Mouse (Mus musculus) inflammation-experienced regulatory T-cells (primary cell): ENCODE measurements around the gene Ccdc88b. TPM values are rescaled to one million over a fixed set of nuclear protein-coding genes. Genes with fewer than 3 reads are reported as not detected.

Source experiments
- polyA plus RNA-seq, 2 experiments: library from polyadenylated mRNA; unstranded; fragments of 100-300 nt; shearing (Covaris generic); gene quantifications; one replicate each; pipeline ENCODE4 v1.2.1; 2017

Ccdc88b gene
- polyA plus RNA-seq, result 10 to 100 TPM; 41.3 to 59.0 TPM

DNA sequence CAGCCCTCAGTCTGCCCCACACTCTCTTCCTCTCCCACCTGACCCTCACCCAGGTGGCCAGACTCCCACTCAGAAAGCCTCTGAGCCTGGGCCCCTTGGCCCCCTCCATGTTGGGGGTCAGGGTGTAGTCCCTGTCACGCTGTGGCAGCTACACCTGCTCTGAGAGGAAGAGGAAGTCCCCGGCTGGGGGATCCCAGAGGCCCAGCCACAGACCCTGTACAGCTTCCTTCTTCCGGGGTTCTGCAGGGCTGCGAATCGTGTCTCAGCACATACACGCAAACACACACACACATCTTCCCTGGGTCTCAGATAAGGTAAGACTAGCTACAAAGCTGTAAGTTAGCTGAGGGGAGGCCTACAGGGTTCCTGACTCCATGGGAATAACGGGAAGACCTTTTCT is at the start of gene Ccdc88b:
Gene Ccdc88b, minus strand, starts transcription at position 181 of the 400 bp plus-strand sequence.

DNA sequence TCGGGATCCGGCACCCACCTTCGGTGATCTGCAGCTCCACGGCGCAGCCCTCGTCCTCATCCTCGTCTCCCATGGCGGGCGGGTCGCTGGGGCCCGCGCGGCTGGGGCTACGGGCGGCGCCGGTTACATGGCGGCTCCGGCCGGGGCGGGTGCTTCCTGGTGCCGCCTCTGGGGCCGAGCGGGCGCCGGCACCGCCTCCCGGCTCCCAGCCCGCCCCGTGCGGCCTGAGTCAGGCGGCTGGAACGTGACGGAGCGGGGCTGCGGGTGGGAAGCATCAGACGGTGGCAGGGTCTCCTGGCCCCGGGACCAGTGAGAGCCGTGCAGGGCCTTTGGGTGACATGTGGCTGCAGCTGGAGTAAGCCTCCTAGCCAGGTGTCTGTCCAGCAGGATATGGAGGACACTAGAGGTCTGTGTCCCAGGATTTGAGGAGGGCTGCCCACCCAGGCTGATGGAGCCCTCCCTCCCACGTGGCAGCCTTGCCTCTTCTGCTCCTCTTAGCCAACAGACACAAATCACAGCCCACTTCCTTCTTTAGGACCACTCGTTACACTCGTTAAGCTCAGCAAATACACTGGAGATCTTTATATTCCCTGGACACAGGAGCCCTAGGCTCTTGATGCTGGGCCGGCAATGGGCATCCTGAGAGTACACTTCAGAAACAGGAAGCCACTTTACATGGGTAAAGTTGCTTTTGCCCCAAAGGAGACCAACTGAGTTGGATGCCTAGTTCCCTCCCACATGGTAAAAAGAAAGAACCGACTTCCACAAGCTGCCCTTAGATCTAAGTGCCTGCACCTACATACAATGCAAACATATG is 17.3 kb downstream of the Ccdc88b start, which contains the start of gene Rps6ka4:
Gene Rps6ka4, minus strand, starts transcription at position 162 of the 817 bp plus-strand sequence.

Other genes with a start within 250 kb of the Ccdc88b start
- gene Rps6ka4, start 17.6 kb downstream of the Ccdc88b start, polyA plus RNA-seq, result 10 to 100 TPM; 50.1 to 58.1 TPM
- 100 to 1,000 TPM; 141 to 157 TPM for gene Trmt112, start 51.5 kb upstream of the Ccdc88b start, polyA plus RNA-seq
- 100 to 1,000 TPM; 238 to 261 TPM for gene Prdx5, start 51.9 kb upstream of the Ccdc88b start, polyA plus RNA-seq
- 10 to 100 TPM; 25.6 to 26.6 TPM for gene Esrra, start 63.6 kb upstream of the Ccdc88b start, polyA plus RNA-seq
- not detected for gene Catsperz, start 67.2 kb upstream of the Ccdc88b start, polyA plus RNA-seq
- gene Kcnk4, start 76.3 kb upstream of the Ccdc88b start, polyA plus RNA-seq, result not detected
- gene Bad, start 83.7 kb upstream of the Ccdc88b start, polyA plus RNA-seq, result 10 to 100 TPM; 32.4 to 39.4 TPM
- gene Gpr137, start 84.3 kb upstream of the Ccdc88b start, polyA plus RNA-seq, result 10 to 100 TPM; 14.2 to 14.5 TPM
- 100 to 1,000 TPM; 164 to 215 TPM for gene Ppp1r14b, start 116.8 kb upstream of the Ccdc88b start, polyA plus RNA-seq
- 10 to 100 TPM; 38.5 to 43.6 TPM for gene Plcb3, start 118.3 kb upstream of the Ccdc88b start, polyA plus RNA-seq
- gene Fkbp2, start 122.3 kb upstream of the Ccdc88b start, polyA plus RNA-seq, result 10 to 100 TPM; 40.3 to 59.9 TPM
- 10 to 100 TPM; 12.9 to 18.5 TPM for gene Vegfb, start 129.4 kb upstream of the Ccdc88b start, polyA plus RNA-seq
- gene Dnajc4, start 134.4 kb upstream of the Ccdc88b start, polyA plus RNA-seq, result 10 to 100 TPM; 52.2 to 52.7 TPM
- 10 to 100 TPM; 24.4 to 38.2 TPM for gene Nudt22, start 137.9 kb upstream of the Ccdc88b start, polyA plus RNA-seq
- 1 to 10 TPM; 5.4 to 7.0 TPM for gene Trpt1, start 137.9 kb upstream of the Ccdc88b start, polyA plus RNA-seq
- gene Fermt3, start 161.3 kb upstream of the Ccdc88b start, polyA plus RNA-seq, result 100 to 1,000 TPM; 341 to 346 TPM
- 100 to 1,000 TPM; 173 to 257 TPM for gene Stip1, start 181.8 kb upstream of the Ccdc88b start, polyA plus RNA-seq
- gene Macrod1, start 198.6 kb upstream of the Ccdc88b start, polyA plus RNA-seq, result 10 to 100 TPM; 15.3 to 31.2 TPM
- gene Flrt1, start 247.5 kb upstream of the Ccdc88b start, polyA plus RNA-seq, result under 1 TPM; 0.13 to 0.88 TPM